ENCODE assay signal across 13 mouse cellular contexts in genomic region chr3:77887634-77888033, GRCm38 (mm10).
A peak's percentile ranks its signal among the peaks of the same experiment; 100 is the strongest.
DNase-seq lines count a peak whose midpoint lies in the region.
"Had no signal": no experiment of that assay in that cellular context is flagged by ENCODE, and none has a peak within 500 bp of the region (broad histone marks: within the 10 kb centered on the region; RNA-seq: fewer than 3 reads in every experiment).

No protein-coding gene starts in this region.

- peak; percentile 10 for DNase-seq in cerebellum, adult 11 months
- peak; percentile 30 to 32 for DNase-seq in cerebellum, adult 18-20 months
- peak; percentile 47 for DNase-seq in cerebellum, adult 9-11 months
- DNase-seq in cerebellum, postnatal 36 days = peak; percentile 56 to 57
- DNase-seq in ovary, adult 18-20 months (ENCODE audit: low spot score) = no peak
- no peak for DNase-seq in testis, postnatal 10 days (ENCODE audit: low spot score)
- DNase-seq in thymus, postnatal 14 days = no peak
- DNase-seq: adrenal gland, adult 2 months; adrenal gland, postnatal 25 days; embryo, embryonic 11 days; gastrocnemius, postnatal 10 days; heart, adult 2 months; kidney, adult 18-20 months had no signal

Comparison
In these comparisons a context has a peak if more than half of its experiments do, and no peak if none do; other contexts are left out.
1. DNase-seq: peak in cerebellum, adult 11 months (single experiment), cerebellum, adult 18-20 months (2 of 2), cerebellum, adult 9-11 months (single experiment) and cerebellum, postnatal 36 days (2 of 2); none in ovary, adult 18-20 months (single experiment), testis, postnatal 10 days (single experiment) and thymus, postnatal 14 days (single experiment).